Mouse (Mus musculus) heart, adult 2 months (tissue): ENCODE measurements around the gene Dmxl2. TPM values are rescaled to one million over a fixed set of nuclear protein-coding genes. Genes with fewer than 3 reads are reported as not detected.

Experiments
- DNase-seq, 2 experiments: peaks; one replicate each; pipeline ENCODE4 v3.0.0; 2021
- H3K27ac ChIP-seq: fragments of 200-600 bp; 2 replicates; pipeline ENCODE4 v1.8.1; 2022
- H3K27me3 ChIP-seq: fragments of 200-500 bp; 2 replicates; pipeline ENCODE4 v1.6.1; 2012; ENCODE audit warnings: mild to moderate bottlenecking, low read length, inconsistent platforms, mixed read lengths; ENCODE audit not compliant: control insufficient read depth, insufficient read depth
- H3K36me3 ChIP-seq: fragments of 200-500 bp; 2 replicates; pipeline ENCODE4 v1.6.1; 2012; ENCODE audit warnings: low read length, inconsistent platforms; ENCODE audit not compliant: control insufficient read depth, insufficient read depth
- H3K4me1 ChIP-seq: fragments of 200-500 bp; 2 replicates; pipeline ENCODE4 v1.6.1; 2011; ENCODE audit warnings: low read length; ENCODE audit not compliant: control insufficient read depth, insufficient read depth
- H3K4me3 ChIP-seq: fragments of 200-600 bp; 2 replicates; pipeline ENCODE4 v1.8.1; 2022
- H3K79me2 ChIP-seq: fragments of 200-500 bp; replicated peaks from 2 replicates; pipeline ENCODE4 v1.6.1; 2012; ENCODE audit warnings: mild to moderate bottlenecking, inconsistent platforms, low read length, moderate library complexity, mixed read lengths; ENCODE audit not compliant: control insufficient read depth, insufficient read depth
- H3K9ac ChIP-seq: fragments of 200-500 bp; 2 replicates; pipeline ENCODE4 v1.6.1; 2012; ENCODE audit warnings: low read depth, mild to moderate bottlenecking, control low read depth, inconsistent platforms, low read length, mixed read lengths
- CTCF ChIP-seq: fragments of 200-600 bp; IDR thresholded peaks from 2 replicates; pipeline ENCODE4 v1.8.1; 2022; ENCODE audit warnings: antibody characterized with exemption, mild to moderate bottlenecking, moderate library complexity
- EP300 ChIP-seq: fragments of 200-500 bp; IDR thresholded peaks from 2 replicates; pipeline ENCODE4 v1.6.1; 2011; ENCODE audit warnings: low read depth, low read length, control low read depth; ENCODE audit not compliant: insufficient read depth
- POLR2A ChIP-seq: fragments of 200-500 bp; IDR thresholded peaks from 2 replicates; pipeline ENCODE4 v1.6.1; 2011; ENCODE audit warnings: mild to moderate bottlenecking, low read depth, low read length, control low read depth; ENCODE audit not compliant: insufficient read depth
- WGBS: fragments of 180-500 bp; shearing (Covaris S2); methylation state at CpG from one replicate; pipeline ENCODE4 v1.1.7; 2018; 5-methylcytosine and 5-hydroxymethylcytosine counted together
- intact Hi-C: fragments of 180-260 bp; cut with DNase I; formaldehyde crosslinking; loops from one replicate; pipeline ENCODE4 v1.15.1; 2025
- polyA plus RNA-seq: library from polyadenylated mRNA; depleted of rRNA; stranded (reverse); fragments of >200 nt; gene quantifications from 2 replicates; pipeline ENCODE4 v1.2.3, GENCODE M21; 2012
- total RNA-seq, 2 experiments: library from RNA; stranded (reverse); gene quantifications; 2 replicates each; pipeline ENCODE4 v1.2.3; 2021

The Dmxl2 gene
- total and polyA plus RNA-seq, 3 experiments = 6.7 to 27.6 (median 20.6) TPM

- 47% methylated on average over 5 of the region's 5 CpGs for WGBS
- Histone ChIP-seq H3K79me2 (no peaks in the 10 kb centered on the region), H3K4me3 (no peak overlapping the region), H3K4me1 (no peaks in the 10 kb centered on the region), H3K27ac (no peak overlapping the region), H3K36me3 (no peaks in the 10 kb centered on the region), H3K27me3 (no peaks in the 10 kb centered on the region), H3K9ac (no peak overlapping the region)
- intact Hi-C loops = no loop called here
- no peak for TF ChIP-seq CTCF
- no peak for TF ChIP-seq POLR2A
- TF ChIP-seq EP300 = no peak
- DNase-seq = no peak
Measured at GRCm38 (mm10) chr9:54533975-54534374, 32.5 kb upstream of the Dmxl2 start.

DNA sequence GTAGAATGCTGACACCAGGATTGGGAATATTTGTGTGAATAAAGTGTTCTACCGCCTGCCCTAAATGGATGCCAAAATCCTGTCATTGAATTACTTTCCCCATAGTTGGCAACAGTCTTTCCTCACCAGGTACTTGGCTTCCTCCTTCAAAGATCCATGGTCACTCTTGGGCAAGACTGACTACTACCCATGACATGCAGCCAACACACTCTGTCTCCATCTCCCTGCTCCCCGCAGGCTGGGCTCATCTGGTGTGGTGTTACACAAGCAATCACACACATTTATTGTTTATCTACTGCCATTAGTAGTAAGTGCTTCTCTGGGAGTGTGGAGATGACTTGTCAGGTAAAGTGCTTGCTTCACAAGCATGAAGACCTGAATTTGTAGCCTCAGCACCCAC lies 31.5 kb upstream of the Dmxl2 start:
- intact Hi-C loops = no loop called here
- H3K36me3 ChIP-seq = no peaks in the 10 kb centered on the region
- H3K27me3 ChIP-seq = no peaks in the 10 kb centered on the region
- no peaks in the 10 kb centered on the region for H3K4me1 ChIP-seq
- H3K27ac ChIP-seq = no peak overlapping the region
- no peak for DNase-seq
- H3K79me2 ChIP-seq = no peaks in the 10 kb centered on the region
- no peak overlapping the region for H3K4me3 ChIP-seq
- TF ChIP-seq CTCF (no peak), POLR2A (no peak), EP300 (no peak)
- H3K9ac ChIP-seq = no peak overlapping the region
- WGBS = 88% methylated on average over 2 of the region's 2 CpGs

DNA sequence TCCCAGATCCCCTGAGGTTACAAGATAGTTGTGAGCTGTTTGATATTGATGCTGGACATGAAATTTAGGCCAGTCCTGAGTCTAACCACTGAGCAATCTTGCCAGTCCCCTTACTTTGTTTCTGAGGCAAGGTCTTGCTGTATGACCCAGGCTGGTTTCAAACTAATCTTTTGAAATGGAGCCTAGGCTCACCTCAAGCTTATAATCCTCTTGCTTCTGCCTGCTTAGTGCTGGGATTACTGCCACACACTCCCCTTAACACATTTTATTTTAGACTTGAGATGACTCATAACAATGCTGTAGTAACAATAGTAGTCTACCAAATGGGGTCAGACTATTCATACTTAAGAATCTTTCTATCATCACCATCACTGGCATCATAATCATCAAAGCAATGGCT lies 30.0 kb upstream of the Dmxl2 start:
- TF ChIP-seq CTCF (no peak), EP300 (no peak), POLR2A (no peak)
- Histone ChIP-seq H3K27ac (no peak overlapping the region), H3K79me2 (no peaks in the 10 kb centered on the region), H3K36me3 (no peaks in the 10 kb centered on the region), H3K4me1 (no peaks in the 10 kb centered on the region), H3K27me3 (no peaks in the 10 kb centered on the region), H3K4me3 (no peak overlapping the region), H3K9ac (no peak overlapping the region)
- DNase-seq = no peak
- intact Hi-C loops = no loop called here

GRCm38 (mm10) chr9:54530836-54531235 lies 29.4 kb upstream of the Dmxl2 start:
- DNase-seq = no peak
- Histone ChIP-seq H3K27ac (no peak overlapping the region), H3K4me1 (no peaks in the 10 kb centered on the region), H3K79me2 (no peaks in the 10 kb centered on the region), H3K36me3 (no peaks in the 10 kb centered on the region), H3K9ac (no peak overlapping the region), H3K27me3 (no peaks in the 10 kb centered on the region), H3K4me3 (no peak overlapping the region)
- WGBS = 81% methylated on average over 6 of the region's 6 CpGs
- intact Hi-C loops = no loop called here
- no peak for TF ChIP-seq EP300
- TF ChIP-seq CTCF = no peak
- TF ChIP-seq POLR2A = no peak

- no peak overlapping the region for H3K4me3 ChIP-seq
- WGBS = 62% methylated on average over 2 of the region's 2 CpGs
- H3K27ac ChIP-seq = no peak overlapping the region
- no peak overlapping the region for H3K9ac ChIP-seq
- H3K4me1 ChIP-seq = no peaks in the 10 kb centered on the region
- intact Hi-C loops = no loop called here
- TF ChIP-seq EP300 (no peak), POLR2A (no peak), CTCF (no peak)
- H3K27me3 ChIP-seq = no peaks in the 10 kb centered on the region
- H3K79me2 ChIP-seq = no peaks in the 10 kb centered on the region
- no peaks in the 10 kb centered on the region for H3K36me3 ChIP-seq
- no peak for DNase-seq
Measured at GRCm38 (mm10) chr9:54529950-54530349, 28.5 kb upstream of the Dmxl2 start.

GRCm38 (mm10) chr9:54527694-54528093 lies 26.3 kb upstream of the Dmxl2 start:
- no peaks in the 10 kb centered on the region for H3K36me3 ChIP-seq
- 62% methylated on average over 7 of the region's 7 CpGs for WGBS
- no peak overlapping the region for H3K4me3 ChIP-seq
- no peaks in the 10 kb centered on the region for H3K27me3 ChIP-seq
- no peaks in the 10 kb centered on the region for H3K4me1 ChIP-seq
- no peak overlapping the region for H3K9ac ChIP-seq
- no peak overlapping the region for H3K27ac ChIP-seq
- DNase-seq = no peak
- no peaks in the 10 kb centered on the region for H3K79me2 ChIP-seq
- intact Hi-C loops = no loop called here
- TF ChIP-seq EP300 (no peak), CTCF (no peak), POLR2A (no peak)

DNA sequence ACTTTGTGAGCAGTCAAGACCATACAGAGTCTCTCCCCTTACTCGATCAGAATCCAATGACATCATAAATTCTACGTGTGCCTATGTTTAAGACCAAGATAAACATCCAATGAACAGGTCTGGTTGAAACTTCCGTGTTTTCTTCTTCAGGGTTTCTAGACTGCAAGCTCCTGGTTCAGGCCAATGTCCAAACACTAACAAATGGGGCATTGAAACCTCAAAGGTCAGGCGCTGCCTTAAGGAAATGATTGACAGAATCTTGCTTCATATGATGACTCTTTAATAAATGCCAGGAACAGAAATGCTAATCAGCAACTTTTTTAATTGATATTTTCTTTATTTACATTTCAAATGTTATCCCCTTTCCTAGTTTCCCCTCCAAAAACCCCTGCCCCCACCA lies 18.9 kb upstream of the Dmxl2 start:
- no peak overlapping the region for H3K9ac ChIP-seq
- H3K4me1 ChIP-seq = no peaks in the 10 kb centered on the region
- H3K36me3 ChIP-seq = no peaks in the 10 kb centered on the region
- WGBS = 74% methylated on average over 4 of the region's 4 CpGs
- no peak overlapping the region for H3K27ac ChIP-seq
- intact Hi-C loops = no loop called here
- no peaks in the 10 kb centered on the region for H3K27me3 ChIP-seq
- no peak overlapping the region for H3K4me3 ChIP-seq
- DNase-seq = no peak
- no peaks in the 10 kb centered on the region for H3K79me2 ChIP-seq
- TF ChIP-seq EP300 (no peak), POLR2A (no peak), CTCF (no peak)
